In the genomic region with DNA sequence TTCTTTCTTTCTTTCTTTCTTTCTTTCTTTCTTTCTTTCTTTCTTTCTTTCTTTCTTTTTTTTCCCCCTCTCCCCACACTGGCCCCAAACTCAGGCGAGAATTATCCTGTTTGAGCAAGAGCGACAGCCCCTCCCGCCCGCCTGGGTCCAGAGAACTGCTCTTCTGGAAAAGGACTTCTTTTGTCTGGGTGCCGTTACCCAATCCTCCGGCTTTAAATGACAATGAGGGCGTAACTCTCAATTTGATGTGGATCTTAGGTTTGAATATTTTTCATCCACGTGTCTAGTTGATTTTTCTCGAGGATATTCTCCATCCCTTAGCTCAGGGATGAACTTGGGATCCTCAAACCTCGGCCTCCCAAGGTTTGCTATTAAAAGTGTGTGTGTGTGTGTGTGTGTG, we compare ENCODE assay signal across 8 mouse cellular contexts.
DNase-seq lines count a peak whose midpoint lies in the region; ATAC-seq and TF ChIP-seq lines count a peak whose summit lies in the region.

No protein-coding gene starts in this region.

- 0 out of 2 replicates have a peak, but pooled peaks cover 4% of the 10 kb centered on the region for H3K4me1 ChIP-seq in heart, embryonic 10.5 days
- peaks cover 12% of the 10 kb centered on the region for H3K4me1 ChIP-seq in E14TG2a.4 (replicated peaks; ENCODE audit: low read depth, low read length)
- no peaks in the 10 kb centered on the region for H3K4me1 ChIP-seq in forebrain, embryonic 14.5 days (ENCODE audit: control insufficient read depth, insufficient read depth, low read length)
- peaks cover 2% of the 10 kb centered on the region; the same call in 1 of the 2 replicates for H3K4me1 ChIP-seq in midbrain, embryonic 11.5 days (ENCODE audit: control insufficient read depth, insufficient read depth, low read length)

- no peaks in the 10 kb centered on the region for H3K36me3 ChIP-seq in heart, embryonic 10.5 days
- H3K36me3 ChIP-seq in E14TG2a.4 (ENCODE audit: insufficient read depth, low read length) = no peaks in the 10 kb centered on the region
- H3K36me3 ChIP-seq in forebrain, embryonic 14.5 days (ENCODE audit: control insufficient read depth, insufficient read depth, low read length) = no peaks in the 10 kb centered on the region
- no peaks in the 10 kb centered on the region for H3K36me3 ChIP-seq in midbrain, embryonic 11.5 days (ENCODE audit: control insufficient read depth, insufficient read depth, low read length)

- WGBS in heart, embryonic 10.5 days = 44% methylated on average over 10 of the region's 10 CpGs
- 13% methylated on average over 10 of the region's 10 CpGs for WGBS in forebrain, embryonic 14.5 days
- WGBS in midbrain, embryonic 11.5 days = 10% methylated on average over 10 of the region's 10 CpGs

- peaks cover 9% of the 10 kb centered on the region; the same call in 1 of the 2 replicates for H3K27me3 ChIP-seq in heart, embryonic 10.5 days (ENCODE audit: insufficient read depth, poor library complexity, severe bottlenecking)
- H3K27me3 ChIP-seq in E14TG2a.4 (ENCODE audit: insufficient read depth, low read length) = peaks cover 20% of the 10 kb centered on the region; the same call in 1 of the 2 replicates
- H3K27me3 ChIP-seq in forebrain, embryonic 14.5 days (replicated peaks; ENCODE audit: control insufficient read depth, insufficient read depth, low read length) = no peaks in the 10 kb centered on the region
- H3K27me3 ChIP-seq in midbrain, embryonic 11.5 days (ENCODE audit: control insufficient read depth, insufficient read depth, low read length) = no peaks in the 10 kb centered on the region; the same call in 1 of the 2 replicates

- H3K4me3 ChIP-seq in heart, embryonic 10.5 days = peak overlapping the region; percentile 44; the same call in 1 of the 2 replicates
- H3K4me3 ChIP-seq in E14TG2a.4 (replicated peaks; ENCODE audit: low read length) = 0 out of 2 replicates have a peak overlapping the region, but pooled peaks have one; percentile 7
- peak overlapping the region; percentile 25; the same call in 1 of the 2 replicates for H3K4me3 ChIP-seq in forebrain, embryonic 14.5 days (ENCODE audit: low read depth, low read length)
- H3K4me3 ChIP-seq in midbrain, embryonic 11.5 days (ENCODE audit: low read depth, low read length) = no peak overlapping the region

- H3K9ac ChIP-seq in forebrain, embryonic 14.5 days (ENCODE audit: low read length) = 0 out of 2 replicates have a peak overlapping the region, but pooled peaks have one; percentile 2
- H3K9ac ChIP-seq in midbrain, embryonic 11.5 days (ENCODE audit: low read length) = peak overlapping the region; percentile 24; the same call in 1 of the 2 replicates

- TF ChIP-seq CTCF in E14TG2a.4 (conservative IDR thresholded peaks at IDR 0.05; ENCODE audit: low read length) = no peak

- no peaks in the 10 kb centered on the region for H3K9me3 ChIP-seq in heart, embryonic 10.5 days
- H3K9me3 ChIP-seq in E14TG2a.4 (ENCODE audit: low read length) = no peaks in the 10 kb centered on the region
- no peaks in the 10 kb centered on the region for H3K9me3 ChIP-seq in forebrain, embryonic 14.5 days (replicated peaks; ENCODE audit: control insufficient read depth, low read length)
- H3K9me3 ChIP-seq in midbrain, embryonic 11.5 days (ENCODE audit: control insufficient read depth, low read length) = no peaks in the 10 kb centered on the region

- DNase-seq in heart, embryonic 10.5 days (ENCODE audit: low spot score) = peak; percentile 46
- no peak for DNase-seq in heart, adult 18-20 months
- DNase-seq in forebrain, embryonic 14.5 days (ENCODE audit: low spot score) = peak; percentile 43
- DNase-seq in midbrain, embryonic 11.5 days (ENCODE audit: low spot score, missing footprints) = peak; percentile 92
- DNase-seq in spleen, adult 18-20 months = no peak
- no peak for DNase-seq in thymus, adult 18-20 months

- peak; percentile 78 for ATAC-seq in forebrain, embryonic 14.5 days
- ATAC-seq in midbrain, embryonic 11.5 days (ENCODE audit: low FRiP score) = peak; percentile 84
- no peak for ATAC-seq in megakaryocyte-erythroid progenitor cell, adult 5-6 weeks (replicated peaks; ENCODE audit: low FRiP score, low TSS enrichment, poor library complexity, severe bottlenecking)

- no peak overlapping the region for H3K27ac ChIP-seq in heart, embryonic 10.5 days
- H3K27ac ChIP-seq in forebrain, embryonic 14.5 days (ENCODE audit: low read depth, low read length) = no peak overlapping the region
- no peak overlapping the region for H3K27ac ChIP-seq in midbrain, embryonic 11.5 days (ENCODE audit: low read depth, low read length)

- H3K4me2 ChIP-seq in forebrain, embryonic 14.5 days (ENCODE audit: low read length) = peak overlapping the region; percentile 45
- H3K4me2 ChIP-seq in midbrain, embryonic 11.5 days = peak overlapping the region; percentile 37

Comparison
In these comparisons a context has a peak if more than half of its experiments do, and no peak if none do; other contexts are left out.
1. DNase-seq: peak in heart, embryonic 10.5 days (single experiment), forebrain, embryonic 14.5 days (single experiment) and midbrain, embryonic 11.5 days (single experiment); none in heart, adult 18-20 months (0 of 2), spleen, adult 18-20 months (0 of 2) and thymus, adult 18-20 months (0 of 2).